In the genomic region with DNA sequence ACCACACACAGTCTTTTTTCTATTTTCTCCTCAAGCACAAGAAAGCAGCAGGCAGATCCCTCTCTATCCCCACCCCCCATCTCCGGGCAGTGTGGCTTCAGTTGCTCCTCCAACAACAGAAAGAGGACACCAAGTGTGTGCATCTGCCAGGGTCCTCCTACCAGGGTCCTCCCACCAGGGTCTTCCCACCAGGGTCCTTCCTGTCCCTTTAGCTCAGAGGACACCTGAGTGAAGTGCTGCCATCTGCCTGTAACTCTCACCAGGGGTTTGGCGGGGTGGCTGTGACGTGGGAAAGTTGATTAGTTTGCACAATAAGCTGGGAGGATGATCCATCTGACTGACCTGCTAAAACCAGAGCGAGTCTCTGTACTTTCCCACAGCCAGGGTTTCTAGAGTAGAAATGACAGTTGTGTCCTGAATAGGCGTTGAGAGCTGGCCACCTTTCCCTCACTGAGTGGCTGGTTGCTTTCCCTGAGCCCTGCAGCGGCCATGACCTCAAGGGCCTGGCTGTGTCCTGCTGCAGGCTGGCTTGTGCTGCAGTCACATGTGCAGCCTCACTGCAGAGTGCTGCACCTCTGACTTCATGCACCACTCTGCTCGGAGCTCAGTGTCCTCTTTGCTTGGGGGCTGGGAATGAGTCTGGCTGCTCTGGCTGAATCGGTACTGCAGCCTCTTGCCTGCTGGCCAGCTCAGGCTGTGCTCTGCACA, we compare ENCODE assay signal across 9 mouse cellular contexts. TPM values are rescaled to one million over a fixed set of nuclear protein-coding genes. Genes with fewer than 3 reads are reported as not detected.
DNase-seq lines count a peak whose midpoint lies in the region; ATAC-seq and TF ChIP-seq lines count a peak whose summit lies in the region.
"Had no signal": no experiment of that assay in that cellular context is flagged by ENCODE, and none has a peak within 500 bp of the region (broad histone marks: within the 10 kb centered on the region; RNA-seq: fewer than 3 reads in every experiment).

No protein-coding gene starts in this region.

- no peak overlapping the region for H3K9ac ChIP-seq in heart, embryonic 11.5 days (ENCODE audit: low read depth, low read length)
- no peak overlapping the region for H3K9ac ChIP-seq in heart, embryonic 14.5 days (ENCODE audit: low read length)
- no peak overlapping the region for H3K9ac ChIP-seq in liver, embryonic 13.5 days

- no peak overlapping the region for H3K27ac ChIP-seq in heart, embryonic 11.5 days (ENCODE audit: low read depth, low read length)
- 0 out of 4 replicates have a peak overlapping the region, but pooled peaks of 1 of the 2 experiments have one; percentile 3 for H3K27ac ChIP-seq in heart, embryonic 14.5 days (replicated peaks in 1 of 2; ENCODE audit: control insufficient read depth in 1 of 2, insufficient read depth in 1 of 2, low read depth in 2 of 2, low read length in 2 of 2)
- H3K27ac ChIP-seq in liver, embryonic 13.5 days: no peak overlapping the region

- intact Hi-C loops in heart, postnatal 36 days (cut with DNase I): no loop called here

- ATAC-seq in heart, embryonic 11.5 days (replicated peaks; ENCODE audit: insufficient number of reproducible peaks, low FRiP score, low TSS enrichment): peak; percentile 35; the same call in 1 of the 2 replicates
- peak; percentile 23; the same call in 1 of the 2 replicates for ATAC-seq in heart, embryonic 14.5 days (ENCODE audit: insufficient number of reproducible peaks, insufficient read depth, low FRiP score, low read depth)
- 0 out of 2 replicates have a peak, but pooled peaks have one; percentile 29 for ATAC-seq in liver, embryonic 13.5 days (ENCODE audit: low read depth)

- H3K36me3 ChIP-seq in heart, embryonic 11.5 days (ENCODE audit: control insufficient read depth, insufficient read depth, low read length): 0 out of 2 replicates have a peak, but pooled peaks cover 2% of the 10 kb centered on the region
- H3K36me3 ChIP-seq in heart, embryonic 14.5 days (ENCODE audit: control insufficient read depth, insufficient read depth, low read length): peaks cover 3% of the 10 kb centered on the region; the same call in 1 of the 2 replicates
- no peaks in the 10 kb centered on the region for H3K36me3 ChIP-seq in liver, embryonic 13.5 days

- no peak overlapping the region for H3K4me3 ChIP-seq in heart, embryonic 11.5 days (ENCODE audit: low read depth, low read length)
- H3K4me3 ChIP-seq in heart, embryonic 14.5 days (ENCODE audit: control insufficient read depth in 1 of 2, insufficient read depth in 1 of 2, low read depth in 1 of 2, low read length in 2 of 2): no peak overlapping the region
- H3K4me3 ChIP-seq in liver, embryonic 13.5 days (replicated peaks): no peak overlapping the region
- H3K4me3 ChIP-seq in lung, adult 2 months (replicated peaks; ENCODE audit: extremely low read depth, low read depth, low read length): no peak overlapping the region

- H3K9me3 ChIP-seq in heart, embryonic 11.5 days (replicated peaks; ENCODE audit: control insufficient read depth, low read length): no peaks in the 10 kb centered on the region
- H3K9me3 ChIP-seq in heart, embryonic 14.5 days (ENCODE audit: control insufficient read depth, low read length): no peaks in the 10 kb centered on the region
- no peaks in the 10 kb centered on the region for H3K9me3 ChIP-seq in liver, embryonic 13.5 days (replicated peaks)

- TF ChIP-seq CTCF in lung, adult 2 months (IDR thresholded peaks at IDR 0.05; ENCODE audit: insufficient read depth, low read length): no peak

- no peak for TF ChIP-seq POLR2A in lung, adult 2 months (IDR thresholded peaks at IDR 0.05; ENCODE audit: borderline replicate concordance, extremely low read depth, low read depth, low read length)

- H3K27me3 ChIP-seq in heart, embryonic 11.5 days (ENCODE audit: control insufficient read depth, insufficient read depth, low read length): no peaks in the 10 kb centered on the region
- H3K27me3 ChIP-seq in heart, embryonic 14.5 days (ENCODE audit: control insufficient read depth, insufficient read depth, low read length): no peaks in the 10 kb centered on the region
- no peaks in the 10 kb centered on the region for H3K27me3 ChIP-seq in liver, embryonic 13.5 days

- 33% methylated on average over 8 of the region's 8 CpGs for WGBS in heart, embryonic 11.5 days (ENCODE audit: insufficient replicate concordance)
- 34% methylated on average over 8 of the region's 8 CpGs for WGBS in heart, embryonic 14.5 days
- 52% methylated on average over 8 of the region's 8 CpGs for WGBS in liver, embryonic 13.5 days (ENCODE audit: insufficient replicate concordance)
- 67% methylated on average over 8 of the region's 8 CpGs for WGBS in lung, adult 2 months

- DNase-seq in heart, postnatal 36 days: no peak
- DNase-seq in adrenal gland, postnatal 10 days: peak; percentile 49
- DNase-seq in liver, embryonic 13.5 days: no peak
- no peak for DNase-seq in right cerebral cortex, postnatal 25 days
- DNase-seq in frontal cortex, postnatal 10 days (ENCODE audit: low spot score in 2 of 2): no peak
- DNase-seq in lung, adult 2 months: no peak
- DNase-seq: lung, postnatal 36 days had no signal

- no peak overlapping the region for H3K4me2 ChIP-seq in heart, embryonic 11.5 days
- H3K4me2 ChIP-seq in heart, embryonic 14.5 days (ENCODE audit: low read length): no peak overlapping the region
- no peak overlapping the region for H3K4me2 ChIP-seq in liver, embryonic 13.5 days

- H3K4me1 ChIP-seq in heart, embryonic 11.5 days (ENCODE audit: control insufficient read depth, insufficient read depth, low read length): peaks cover 4% of the 10 kb centered on the region
- peaks cover 5 to 6% of the 10 kb centered on the region in 2 experiments; a peak in 3 of 4 replicates for H3K4me1 ChIP-seq in heart, embryonic 14.5 days (ENCODE audit: control insufficient read depth in 2 of 2, insufficient read depth in 2 of 2, low read length in 2 of 2)
- H3K4me1 ChIP-seq in liver, embryonic 13.5 days (replicated peaks): peaks cover 10% of the 10 kb centered on the region
- H3K4me1 ChIP-seq in lung, adult 2 months (ENCODE audit: control insufficient read depth, insufficient read depth, low read length): no peaks in the 10 kb centered on the region

RNA-seq across cellular contexts. Expression of a gene that starts 15.4 kb away (rescaled TPM):
- 0.08 and 0.17 TPM in 2 replicates for polyA plus RNA-seq in heart, embryonic 11.5 days (2014; fragmentation: Nextera tagmentation; extraction: Ambion mirVana)
- 1 to 10 TPM; 1.4 to 1.5 TPM for total RNA-seq in heart, postnatal 36 days (2021)
- 1 to 10 TPM in 1 of 2 experiments, under 1 TPM in 1; 0.96 to 2.2 TPM for total RNA-seq in adrenal gland, postnatal 10 days (2021)
- 0.09 and 0.16 TPM in 2 replicates for polyA plus RNA-seq in heart, embryonic 14.5 days (2014; fragmentation: Nextera tagmentation; extraction: Ambion mirVana)
- polyA plus RNA-seq in liver, embryonic 13.5 days (2015; fragmentation: Nextera tagmentation; extraction: Ambion mirVana): 0.02 TPM in 1 of 2 replicates, not detected in the other
- polyA plus RNA-seq in lung, adult 2 months (2012; rRNA removed): 0.48 and 0.89 TPM in 2 replicates

RNA-seq across cellular contexts. Expression of a gene that starts 38.7 kb away (rescaled TPM):
- polyA plus RNA-seq in heart, embryonic 11.5 days (2014; fragmentation: Nextera tagmentation; extraction: Ambion mirVana): 53.9 and 56.9 TPM in 2 replicates
- total RNA-seq in heart, postnatal 36 days (2021): 10 to 100 TPM; 20.2 to 22.2 TPM
- total RNA-seq in adrenal gland, postnatal 10 days (2021): 10 to 100 TPM; 36.2 to 40.8 TPM
- 39.6 and 40.2 TPM in 2 replicates for polyA plus RNA-seq in heart, embryonic 14.5 days (2014; fragmentation: Nextera tagmentation; extraction: Ambion mirVana)
- 57.4 and 62.3 TPM in 2 replicates for polyA plus RNA-seq in liver, embryonic 13.5 days (2015; fragmentation: Nextera tagmentation; extraction: Ambion mirVana)
- polyA plus RNA-seq in lung, adult 2 months (2012; rRNA removed): 12.3 and 14.5 TPM in 2 replicates
